8 mouse cellular contexts compared by ENCODE assay signal in the genomic region with DNA sequence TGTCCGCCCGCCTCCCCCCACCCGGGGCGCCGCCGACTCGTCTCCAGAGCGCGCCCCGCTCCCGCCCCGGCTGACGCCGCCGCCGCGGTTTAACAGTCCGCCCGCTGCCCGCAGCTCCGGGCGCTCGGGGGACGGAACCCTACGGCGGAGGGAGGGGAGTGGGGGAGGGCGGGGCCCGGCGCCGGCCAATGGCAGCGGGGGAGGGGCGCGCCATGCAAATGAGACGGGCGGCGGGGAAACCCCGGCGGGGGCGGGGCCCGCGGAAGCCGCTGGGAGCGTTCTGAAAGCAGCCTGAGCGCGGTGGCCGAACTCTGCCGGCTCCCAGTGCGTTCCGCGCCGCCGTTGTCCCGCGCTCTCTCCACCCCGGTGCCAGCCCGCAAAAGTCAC. TPM values are rescaled to one million over a fixed set of nuclear protein-coding genes. Genes with fewer than 3 reads are reported as not detected.
DNase-seq lines count a peak whose midpoint lies in the region; ATAC-seq and TF ChIP-seq lines count a peak whose summit lies in the region.

A gene (minus strand): TSS at position 110 of the 387 bp plus-strand sequence.

- H3K27ac ChIP-seq in bone marrow macrophage, adult 2 months (ENCODE audit: insufficient read depth, low read depth, low read length) = peak within 1 kb of the TSS; percentile 95
- H3K27ac ChIP-seq in embryonic facial prominence, embryonic 15.5 days (replicated peaks) = peak within 1 kb of the TSS; percentile 98
- peak within 1 kb of the TSS; percentile 95 for H3K27ac ChIP-seq in kidney, embryonic 14.5 days (ENCODE audit: low read depth, low read length)
- H3K27ac ChIP-seq in limb, embryonic 14.5 days (replicated peaks; ENCODE audit: low read depth, low read length) = peak within 1 kb of the TSS; percentile 97
- peak within 1 kb of the TSS; percentile 99 for H3K27ac ChIP-seq in midbrain, embryonic 16.5 days (ENCODE audit: low read length)
- peak within 1 kb of the TSS; percentile 97 for H3K27ac ChIP-seq in spleen, adult 2 months (ENCODE audit: insufficient read depth, low read length)

- peak within 1 kb of the TSS; percentile 82 for H3K4me2 ChIP-seq in embryonic facial prominence, embryonic 15.5 days (replicated peaks)
- H3K4me2 ChIP-seq in kidney, embryonic 14.5 days (replicated peaks; ENCODE audit: low read depth, low read length) = peak within 1 kb of the TSS; percentile 66
- H3K4me2 ChIP-seq in limb, embryonic 14.5 days (replicated peaks; ENCODE audit: low read depth, low read length, severe bottlenecking) = peak within 1 kb of the TSS; percentile 60
- H3K4me2 ChIP-seq in midbrain, embryonic 16.5 days (ENCODE audit: low read length) = peak within 1 kb of the TSS; percentile 91

- peak within 1 kb of the TSS; percentile 76 for H3K4me3 ChIP-seq in bone marrow macrophage, adult 2 months (ENCODE audit: insufficient read depth, low read length)
- H3K4me3 ChIP-seq in embryonic facial prominence, embryonic 15.5 days (replicated peaks) = peak within 1 kb of the TSS; percentile 86
- H3K4me3 ChIP-seq in kidney, embryonic 14.5 days (ENCODE audit: low read length) = peak within 1 kb of the TSS; percentile 79
- H3K4me3 ChIP-seq in limb, embryonic 14.5 days (replicated peaks; ENCODE audit: low read length) = peak within 1 kb of the TSS; percentile 80
- H3K4me3 ChIP-seq in midbrain, embryonic 16.5 days (ENCODE audit: low read depth, low read length) = peak within 1 kb of the TSS; percentile 82
- peak within 1 kb of the TSS; percentile 100 for H3K4me3 ChIP-seq in spleen, adult 2 months (ENCODE audit: extremely low read depth, insufficient read depth, insufficient read length)

- H3K9me3 ChIP-seq in embryonic facial prominence, embryonic 15.5 days (replicated peaks) = no peaks in the 10 kb centered on the region
- H3K9me3 ChIP-seq in kidney, embryonic 14.5 days (ENCODE audit: control insufficient read depth, low read length) = no peaks in the 10 kb centered on the region
- H3K9me3 ChIP-seq in limb, embryonic 14.5 days (ENCODE audit: control insufficient read depth, low read length) = no peaks in the 10 kb centered on the region
- H3K9me3 ChIP-seq in midbrain, embryonic 16.5 days (replicated peaks; ENCODE audit: control insufficient read depth, low read length, poor library complexity, severe bottlenecking) = no peaks in the 10 kb centered on the region

- H3K9ac ChIP-seq in embryonic facial prominence, embryonic 15.5 days = peak within 1 kb of the TSS; percentile 81
- peak within 1 kb of the TSS; percentile 90 for H3K9ac ChIP-seq in kidney, embryonic 14.5 days (ENCODE audit: low read depth, low read length)
- peak within 1 kb of the TSS; percentile 93 for H3K9ac ChIP-seq in limb, embryonic 14.5 days (ENCODE audit: low read depth, low read length, severe bottlenecking)
- peak within 1 kb of the TSS; percentile 96 for H3K9ac ChIP-seq in midbrain, embryonic 16.5 days (ENCODE audit: low read depth, low read length)

- H3K4me1 ChIP-seq in bone marrow macrophage, adult 2 months (ENCODE audit: control insufficient read depth, insufficient read depth, low read length) = peaks cover 9% of the 10 kb centered on the region; the same call in 1 of the 2 replicates
- H3K4me1 ChIP-seq in embryonic facial prominence, embryonic 15.5 days = peaks cover 16% of the 10 kb centered on the region
- peaks cover 3% of the 10 kb centered on the region; the same call in 1 of the 2 replicates for H3K4me1 ChIP-seq in kidney, embryonic 14.5 days (ENCODE audit: control insufficient read depth, insufficient read depth, low read length)
- peaks cover 4% of the 10 kb centered on the region for H3K4me1 ChIP-seq in limb, embryonic 14.5 days (ENCODE audit: control insufficient read depth, insufficient read depth, low read length)
- peaks cover 24% of the 10 kb centered on the region for H3K4me1 ChIP-seq in midbrain, embryonic 16.5 days (ENCODE audit: control insufficient read depth, insufficient read depth, low read length)
- peaks cover 5% of the 10 kb centered on the region for H3K4me1 ChIP-seq in spleen, adult 2 months (ENCODE audit: control insufficient read depth, insufficient read depth, insufficient read length)

- no peaks in the 10 kb centered on the region for H3K27me3 ChIP-seq in embryonic facial prominence, embryonic 15.5 days
- H3K27me3 ChIP-seq in kidney, embryonic 14.5 days (ENCODE audit: control insufficient read depth, insufficient read depth, low read length) = peaks cover 5% of the 10 kb centered on the region; the same call in 1 of the 2 replicates
- no peaks in the 10 kb centered on the region for H3K27me3 ChIP-seq in limb, embryonic 14.5 days (ENCODE audit: control insufficient read depth, insufficient read depth, low read length)
- no peaks in the 10 kb centered on the region for H3K27me3 ChIP-seq in midbrain, embryonic 16.5 days (ENCODE audit: control insufficient read depth, insufficient read depth, low read depth, low read length)
- no peaks in the 10 kb centered on the region for H3K27me3 ChIP-seq in spleen, adult 2 months (ENCODE audit: control insufficient read depth, insufficient read depth, low read length)

- no peak; the same call in 1 of the 2 replicates for TF ChIP-seq POLR2A in bone marrow macrophage, adult 2 months (IDR thresholded peaks at IDR 0.05; ENCODE audit: borderline replicate concordance, low read depth, low read length)
- TF ChIP-seq POLR2A in limb, embryonic 14.5 days (IDR thresholded peaks at IDR 0.05; ENCODE audit: borderline replicate concordance, extremely low read depth, insufficient read depth, insufficient read length) = peak; percentile 79; the same call in 1 of the 2 replicates
- peak; percentile 27 for TF ChIP-seq POLR2A in spleen, adult 2 months (IDR thresholded peaks at IDR 0.05; ENCODE audit: low read depth, low read length)

- WGBS in embryonic facial prominence, embryonic 15.5 days = under 1% methylated on average over 54 of the region's 56 CpGs
- under 1% methylated on average over 40 of the region's 56 CpGs for WGBS in kidney, embryonic 14.5 days
- 8% methylated on average over 2 of the region's 56 CpGs for WGBS in limb, embryonic 14.5 days
- WGBS in midbrain, embryonic 16.5 days = under 1% methylated on average over 21 of the region's 56 CpGs
- 1% methylated on average over 53 of the region's 56 CpGs for WGBS in spleen, adult 2 months

- DNase-seq in B cell, adult 2 months = peak; percentile 98
- DNase-seq in heart, adult 9 months (ENCODE audit: low spot score in 2 of 2) = peak; percentile 91 to 93
- peak; percentile 91 for DNase-seq in limb, embryonic 14.5 days (ENCODE audit: low spot score)
- peak; percentile 79 to 93 for DNase-seq in spleen, adult 2 months (ENCODE audit: low read depth in 1 of 2, low spot score in 2 of 2)

- ATAC-seq in embryonic facial prominence, embryonic 15.5 days (ENCODE audit: insufficient number of reproducible peaks, low FRiP score, low TSS enrichment, low read depth) = peak; percentile 92
- peak; percentile 87 for ATAC-seq in kidney, embryonic 14.5 days (ENCODE audit: low FRiP score, low TSS enrichment)
- peak; percentile 87 for ATAC-seq in limb, embryonic 14.5 days (ENCODE audit: low FRiP score, low read depth)
- peak; percentile 92 for ATAC-seq in midbrain, embryonic 16.5 days

- TF ChIP-seq CTCF in bone marrow macrophage, adult 2 months (IDR thresholded peaks at IDR 0.05; ENCODE audit: low read depth, low read length) = no peak
- TF ChIP-seq CTCF in spleen, adult 2 months (IDR thresholded peaks at IDR 0.05; ENCODE audit: extremely low read depth, insufficient read depth, insufficient read length, insufficient replicate concordance) = no peak

- H3K36me3 ChIP-seq in embryonic facial prominence, embryonic 15.5 days = no peaks in the 10 kb centered on the region
- H3K36me3 ChIP-seq in kidney, embryonic 14.5 days (ENCODE audit: control insufficient read depth, insufficient read depth, low read length) = no peaks in the 10 kb centered on the region
- no peaks in the 10 kb centered on the region for H3K36me3 ChIP-seq in limb, embryonic 14.5 days (ENCODE audit: control insufficient read depth, insufficient read depth, low read length)
- H3K36me3 ChIP-seq in midbrain, embryonic 16.5 days (ENCODE audit: control insufficient read depth, insufficient read depth, low read length) = no peaks in the 10 kb centered on the region
- H3K36me3 ChIP-seq in spleen, adult 2 months (ENCODE audit: control insufficient read depth, insufficient read depth, low read length) = no peaks in the 10 kb centered on the region

RNA-seq across cellular contexts. Expression of the gene that starts here (rescaled TPM):
- 14.5 and 15.5 TPM in 2 replicates for polyA plus RNA-seq in bone marrow macrophage, adult 2 months (2012; ENCODE audit: insufficient read depth, insufficient read length, missing spikeins)
- 16.9 and 19.5 TPM in 2 replicates for polyA plus RNA-seq in embryonic facial prominence, embryonic 15.5 days (2015; fragmentation: Nextera tagmentation; extraction: Ambion mirVana)
- polyA plus RNA-seq in kidney, embryonic 14.5 days (2014; fragmentation: Nextera tagmentation; extraction: Ambion mirVana) = 15.7 and 16.4 TPM in 2 replicates
- 14.8 and 16.1 TPM in 2 replicates for polyA plus RNA-seq in limb, embryonic 14.5 days (2012; rRNA removed)
- 15.3 and 16.1 TPM in 2 replicates for polyA plus RNA-seq in limb, embryonic 14.5 days (2014; fragmentation: Nextera tagmentation; extraction: Ambion mirVana)
- polyA plus RNA-seq in midbrain, embryonic 16.5 days (2015; fragmentation: Nextera tagmentation; extraction: Ambion mirVana) = 9.4 and 10.7 TPM in 2 replicates
- polyA plus RNA-seq in spleen, adult 2 months (2012; rRNA removed) = 1.5 and 1.7 TPM in 2 replicates

Comparison
In these comparisons a context has a peak if more than half of its experiments do, and no peak if none do; other contexts are left out.
1. Peak in every context shown above with its lines: DNase-seq, ATAC-seq, H3K4me3 ChIP-seq and H3K27ac ChIP-seq.